Mouse (Mus musculus) G1E (cell line): ENCODE results near the gene Tspan33. TPM values are rescaled to one million over a fixed set of nuclear protein-coding genes. Genes with fewer than 3 reads are reported as not detected.

Experiments used
- ATAC-seq: 2 replicates; pipeline ENCODE4 v1.8.0; 2016; ENCODE audit warnings: mild to moderate bottlenecking; ENCODE audit not compliant: insufficient number of reproducible peaks, poor library complexity, low FRiP score, severe bottlenecking; ENCODE audit errors: extremely low read depth
- DNase-seq: peaks from one replicate; pipeline ENCODE4 v3.0.0; 2012; ENCODE audit warnings: low spot score
- H3K27me3 ChIP-seq: 2 replicates; pipeline ENCODE4 v1.6.1; 2012; ENCODE audit warnings: mild to moderate bottlenecking, low read length, inconsistent platforms; ENCODE audit not compliant: insufficient read depth
- H3K36me3 ChIP-seq: replicated peaks from 2 replicates; pipeline ENCODE3; 2012; ENCODE audit warnings: mild to moderate bottlenecking, inconsistent platforms
- H3K4me1 ChIP-seq: 2 replicates; pipeline ENCODE4 v1.6.1; 2012; ENCODE audit warnings: low read depth, low read length, inconsistent platforms, mixed read lengths; ENCODE audit not compliant: insufficient read depth
- H3K4me3 ChIP-seq: 2 replicates; pipeline ENCODE4 v1.5.1; 2012; ENCODE audit warnings: low read depth, mild to moderate bottlenecking, inconsistent platforms, low read length, moderate library complexity, mixed read lengths
- H3K9me3 ChIP-seq: replicated peaks from 2 replicates; pipeline ENCODE4 v1.6.1; 2012; ENCODE audit warnings: inconsistent platforms
- CTCF ChIP-seq: IDR thresholded peaks from 2 replicates; pipeline ENCODE4 v1.5.1; 2012; ENCODE audit warnings: low read depth, low read length, inconsistent platforms, mixed read lengths
- GATA2 ChIP-seq: IDR thresholded peaks from 2 replicates; pipeline ENCODE4 v1.6.1; 2012; ENCODE audit warnings: low read depth, low read length, inconsistent platforms, borderline replicate concordance
- polyA plus RNA-seq: library from polyadenylated mRNA; stranded (reverse); fragments of >175 nt; gene quantifications from 2 replicates; pipeline ENCODE4 v1.2.3, GENCODE M21; 2012
- total RNA-seq, 2 experiments: library from RNA; stranded (forward) in 1 of 2; stranded (reverse) in 1 of 2; fragments of 200-1000 nt in 1 of 2; fragments of >200 nt in 1 of 2; fragmentation: Nextera tagmentation in 1 of 2; gene quantifications; 2 replicates each; pipeline ENCODE4 v1.2.3; 2014 to 2017

Gene Tspan33
- total and polyA plus RNA-seq, 3 experiments, result 33.2 to 80.8 (median 33.9) TPM

- DNase-seq, result no peak
- no peaks in the 10 kb centered on the region for H3K27me3 ChIP-seq
- no peaks in the 10 kb centered on the region for H3K9me3 ChIP-seq
- peaks cover 16% of the 10 kb centered on the region for H3K36me3 ChIP-seq
- ATAC-seq, result no peak
- no peak overlapping the region for H3K4me3 ChIP-seq
- H3K4me1 ChIP-seq, result peaks cover 33% of the 10 kb centered on the region
- TF ChIP-seq GATA2 (no peak), CTCF (no peak)
These were observed 72.9 kb downstream of the Tspan33 start for GRCm38 (mm10) chr6:29766874-29767273.

Other genes with a start within 250 kb of the Tspan33 start
- gene Atp6v1f, start 226.5 kb upstream of the Tspan33 start, total RNA-seq (2014; fragmentation: Nextera tagmentation), result 138 and 150 TPM in 2 replicates
- 201 and 265 TPM in 2 replicates for gene Atp6v1f, start 226.5 kb upstream of the Tspan33 start, total RNA-seq (2017)
- 270 and 339 TPM in 2 replicates for gene Atp6v1f, start 226.5 kb upstream of the Tspan33 start, polyA plus RNA-seq
- 1.6 TPM in 1 of 2 replicates, not detected in the other for gene Atp6v1fnb, start 222.8 kb upstream of the Tspan33 start, total RNA-seq (2014; fragmentation: Nextera tagmentation)
- 0.46 and 1.3 TPM in 2 replicates for gene Atp6v1fnb, start 222.8 kb upstream of the Tspan33 start, total RNA-seq (2017)
- 0.13 TPM in 1 of 2 replicates, not detected in the other for gene Atp6v1fnb, start 222.8 kb upstream of the Tspan33 start, polyA plus RNA-seq
- 1.7 TPM in 1 of 2 replicates, not detected in the other for gene Kcp, start 186.3 kb upstream of the Tspan33 start, total RNA-seq (2014; fragmentation: Nextera tagmentation)
- gene Kcp, start 186.3 kb upstream of the Tspan33 start, total RNA-seq (2017), result 0.06 and 0.22 TPM in 2 replicates
- gene Kcp, start 186.3 kb upstream of the Tspan33 start, polyA plus RNA-seq, result 0.30 and 0.44 TPM in 2 replicates
- 3.3 and 3.8 TPM in 2 replicates for gene Irf5, start 167.6 kb upstream of the Tspan33 start, total RNA-seq (2014; fragmentation: Nextera tagmentation)
- gene Irf5, start 167.6 kb upstream of the Tspan33 start, total RNA-seq (2017), result 5.6 and 6.4 TPM in 2 replicates
- 10.0 and 12.2 TPM in 2 replicates for gene Irf5, start 167.6 kb upstream of the Tspan33 start, polyA plus RNA-seq
- gene Tnpo3, start 84.3 kb upstream of the Tspan33 start, total RNA-seq (2014; fragmentation: Nextera tagmentation), result 156 and 177 TPM in 2 replicates
- gene Tnpo3, start 84.3 kb upstream of the Tspan33 start, total RNA-seq (2017), result 84.3 and 93.2 TPM in 2 replicates
- 56.4 and 63.5 TPM in 2 replicates for gene Tnpo3, start 84.3 kb upstream of the Tspan33 start, polyA plus RNA-seq
- gene Smo, start 41.3 kb downstream of the Tspan33 start, total RNA-seq (2014; fragmentation: Nextera tagmentation), result 72.7 and 87.2 TPM in 2 replicates
- 42.0 and 46.9 TPM in 2 replicates for gene Smo, start 41.3 kb downstream of the Tspan33 start, total RNA-seq (2017)
- gene Smo, start 41.3 kb downstream of the Tspan33 start, polyA plus RNA-seq, result 47.8 and 58.8 TPM in 2 replicates
- gene Ahcyl2, start 73.8 kb downstream of the Tspan33 start, total RNA-seq (2014; fragmentation: Nextera tagmentation), result 44.7 and 45.0 TPM in 2 replicates
- 76.1 and 81.5 TPM in 2 replicates for gene Ahcyl2, start 73.8 kb downstream of the Tspan33 start, total RNA-seq (2017)
- gene Ahcyl2, start 73.8 kb downstream of the Tspan33 start, polyA plus RNA-seq, result 21.7 and 38.8 TPM in 2 replicates
- gene Strip2, start 222.8 kb downstream of the Tspan33 start, total RNA-seq (2014; fragmentation: Nextera tagmentation), result 0.30 and 0.34 TPM in 2 replicates
- 0.76 and 0.93 TPM in 2 replicates for gene Strip2, start 222.8 kb downstream of the Tspan33 start, total RNA-seq (2017)
- gene Strip2, start 222.8 kb downstream of the Tspan33 start, polyA plus RNA-seq, result 0.02 and 0.03 TPM in 2 replicates